Comparison of ENCODE assay signal across 8 mouse cellular contexts in the genomic region with DNA sequence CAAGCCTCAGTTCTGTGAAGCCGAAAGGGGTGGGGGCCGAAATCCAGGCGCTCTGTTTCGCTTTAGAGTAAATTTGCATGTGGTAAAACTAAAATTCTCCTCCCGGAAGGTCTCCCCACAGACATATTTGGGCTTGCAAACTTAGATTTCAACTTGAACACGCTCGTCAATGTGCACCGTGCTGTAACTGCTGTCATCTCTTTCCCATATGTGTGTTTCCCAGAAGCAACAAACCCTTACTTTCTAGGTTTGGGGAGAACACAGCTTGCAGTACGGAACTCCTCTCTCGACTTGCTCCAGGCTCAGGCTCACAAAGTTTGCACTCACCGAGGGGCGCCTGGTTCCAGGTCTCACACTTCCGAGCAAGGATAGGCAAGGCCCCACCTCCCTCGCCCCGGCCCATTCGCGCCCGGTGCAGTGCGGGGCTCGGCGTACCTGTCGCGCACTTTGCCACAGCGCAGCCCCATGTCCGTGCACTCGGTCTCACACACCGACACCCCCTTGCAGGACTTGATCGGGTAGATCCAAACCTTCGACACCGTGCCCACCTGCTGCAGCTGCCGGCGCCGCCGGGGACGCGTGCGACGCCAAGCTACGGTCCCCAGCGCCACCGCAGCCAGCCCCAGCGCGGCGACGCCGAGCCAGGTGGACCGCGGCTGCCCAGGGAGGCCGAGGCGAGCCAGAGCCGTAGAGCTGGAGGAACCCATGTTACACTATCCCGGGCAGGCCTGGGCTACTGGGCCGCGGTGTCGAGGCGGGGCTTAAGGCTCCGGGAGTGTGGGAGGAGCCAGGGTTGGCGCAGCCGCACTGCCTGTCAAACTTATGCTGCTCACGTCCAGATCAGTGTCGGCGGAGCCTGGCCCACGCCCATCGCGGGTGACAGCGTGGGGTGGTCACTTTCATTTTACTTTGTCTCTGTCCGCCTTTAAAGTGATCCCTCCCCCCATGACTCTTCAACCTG. TPM values are rescaled to one million over a fixed set of nuclear protein-coding genes. Genes with fewer than 3 reads are reported as not detected.
A peak's percentile ranks its signal among the peaks of the same experiment; 100 is the strongest.
DNase-seq lines count a peak whose midpoint lies in the region; ATAC-seq and TF ChIP-seq lines count a peak whose summit lies in the region.

No protein-coding gene starts in this region.

- WGBS in heart, embryonic 12.5 days: under 1% methylated on average over 67 of the region's 67 CpGs
- WGBS in kidney, embryonic 16.5 days: under 1% methylated on average over 67 of the region's 67 CpGs
- WGBS in liver, adult 2 months: under 1% methylated on average over 67 of the region's 67 CpGs

- peak overlapping the region; percentile 83 for H3K4me2 ChIP-seq in heart, embryonic 12.5 days
- H3K4me2 ChIP-seq in kidney, embryonic 16.5 days (replicated peaks; ENCODE audit: low read depth, low read length): peak overlapping the region; percentile 96

- no peak for TF ChIP-seq CTCF in liver, adult 2 months (IDR thresholded peaks at IDR 0.05; ENCODE audit: low read depth, low read length)

- peak; percentile 99 for ATAC-seq in heart, embryonic 12.5 days (ENCODE audit: insufficient number of reproducible peaks, low FRiP score)
- ATAC-seq in kidney, embryonic 16.5 days (ENCODE audit: low FRiP score, low TSS enrichment): peak; percentile 98
- ATAC-seq in monocyte, adult 5-6 weeks (replicated peaks; ENCODE audit: insufficient number of reproducible peaks, low FRiP score, low TSS enrichment, poor library complexity, severe bottlenecking): peak; percentile 96

- H3K4me1 ChIP-seq in erythroblast, embryonic 14.5 days (ENCODE audit: control insufficient read depth): peaks cover 65% of the 10 kb centered on the region
- peaks cover 24% of the 10 kb centered on the region for H3K4me1 ChIP-seq in heart, embryonic 12.5 days (replicated peaks)
- peaks cover 23% of the 10 kb centered on the region for H3K4me1 ChIP-seq in kidney, embryonic 16.5 days (ENCODE audit: insufficient read depth, low read length)
- H3K4me1 ChIP-seq in liver, adult 2 months (ENCODE audit: control insufficient read depth, insufficient read depth, low read length): peaks cover 23% of the 10 kb centered on the region

- H3K79me2 ChIP-seq in liver, adult 2 months (ENCODE audit: control insufficient read depth, insufficient read depth, low read length): peaks cover 39% of the 10 kb centered on the region

- DNase-seq in CD4-positive helper T cell, adult 2 months (ENCODE audit: low read depth, low spot score): peak; percentile 91
- peak; percentile 65 for DNase-seq in brain, embryonic 18.5 days (ENCODE audit: low read depth, low spot score)
- peak; percentile 93 for DNase-seq in liver, adult 2 months (ENCODE audit: extremely low read depth, low read depth, low spot score)
- DNase-seq in spleen, postnatal 36 days (ENCODE audit: low spot score in 2 of 2): peak; percentile 90

- peaks cover 11% of the 10 kb centered on the region for H3K36me3 ChIP-seq in erythroblast, embryonic 14.5 days (ENCODE audit: control insufficient read depth)
- H3K36me3 ChIP-seq in heart, embryonic 12.5 days: peaks cover 8% of the 10 kb centered on the region
- H3K36me3 ChIP-seq in kidney, embryonic 16.5 days (ENCODE audit: insufficient read depth, low read length): peaks cover under 1% of the 10 kb centered on the region; the same call in 1 of the 2 replicates
- H3K36me3 ChIP-seq in liver, adult 2 months (ENCODE audit: control insufficient read depth, insufficient read depth, low read length): peaks cover 6% of the 10 kb centered on the region

- peak overlapping the region; percentile 72 for H3K27ac ChIP-seq in heart, embryonic 12.5 days (ENCODE audit: poor library complexity, severe bottlenecking)
- H3K27ac ChIP-seq in kidney, embryonic 16.5 days (ENCODE audit: low read length): peak overlapping the region; percentile 90
- H3K27ac ChIP-seq in liver, adult 2 months (replicated peaks; ENCODE audit: insufficient read depth, low read depth, low read length): peak overlapping the region; percentile 89

- peak overlapping the region; percentile 94 for H3K9ac ChIP-seq in heart, embryonic 12.5 days
- H3K9ac ChIP-seq in kidney, embryonic 16.5 days (replicated peaks; ENCODE audit: low read length): peak overlapping the region; percentile 85
- peak overlapping the region; percentile 95 for H3K9ac ChIP-seq in liver, adult 2 months (ENCODE audit: low read depth, low read length)

- H3K27me3 ChIP-seq in erythroblast, embryonic 14.5 days (ENCODE audit: control insufficient read depth): no peaks in the 10 kb centered on the region
- H3K27me3 ChIP-seq in heart, embryonic 12.5 days (replicated peaks): peaks cover 16% of the 10 kb centered on the region
- 0 out of 2 replicates have a peak, but pooled peaks cover 3% of the 10 kb centered on the region for H3K27me3 ChIP-seq in kidney, embryonic 16.5 days (ENCODE audit: insufficient read depth, low read length)
- no peaks in the 10 kb centered on the region for H3K27me3 ChIP-seq in liver, adult 2 months (ENCODE audit: control insufficient read depth, insufficient read depth, low read length)

- peak overlapping the region; percentile 73 for H3K4me3 ChIP-seq in erythroblast, embryonic 14.5 days (replicated peaks)
- peak overlapping the region; percentile 85 for H3K4me3 ChIP-seq in heart, embryonic 12.5 days
- H3K4me3 ChIP-seq in kidney, embryonic 16.5 days (ENCODE audit: low read length): peak overlapping the region; percentile 75
- H3K4me3 ChIP-seq in liver, adult 2 months (ENCODE audit: insufficient read depth, low read depth, low read length): peak overlapping the region; percentile 88

- peak; percentile 99 for TF ChIP-seq POLR2A in liver, adult 2 months (IDR thresholded peaks at IDR 0.05; ENCODE audit: extremely low read depth, insufficient read depth, low read length)

- H3K9me3 ChIP-seq in erythroblast, embryonic 14.5 days (ENCODE audit: control insufficient read depth, low read length): no peaks in the 10 kb centered on the region
- no peaks in the 10 kb centered on the region for H3K9me3 ChIP-seq in heart, embryonic 12.5 days (replicated peaks)
- no peaks in the 10 kb centered on the region for H3K9me3 ChIP-seq in kidney, embryonic 16.5 days (ENCODE audit: low read length)

RNA-seq across cellular contexts. Expression of gene Marc2, which starts 0.9 kb away (rescaled TPM):
- 4.6 and 6.8 TPM in 2 replicates for polyA plus RNA-seq in erythroblast, embryonic 14.5 days (2012)
- 92.5 and 95.8 TPM in 2 replicates for polyA plus RNA-seq in heart, embryonic 12.5 days (2016; fragmentation: Nextera tagmentation; extraction: Ambion mirVana)
- 196 and 228 TPM in 2 replicates for polyA plus RNA-seq in kidney, embryonic 16.5 days (2015; fragmentation: Nextera tagmentation; extraction: Ambion mirVana)
- total RNA-seq in liver, adult 2 months (2014; rRNA removed): 563 and 653 TPM in 2 replicates
- 365 and 397 TPM in 2 replicates for polyA plus RNA-seq in liver, adult 2 months (2012; rRNA removed)
- 44.9 to 78.1 TPM (median 60.4 TPM) in 3 replicates for total RNA-seq in monocyte, adult 5-6 weeks (2017)

RNA-seq across cellular contexts. Expression of gene Marc1, which starts 34.3 kb away (rescaled TPM):
- polyA plus RNA-seq in erythroblast, embryonic 14.5 days (2012): not detected in 2 replicates
- polyA plus RNA-seq in heart, embryonic 12.5 days (2016; fragmentation: Nextera tagmentation; extraction: Ambion mirVana): 0.14 and 0.24 TPM in 2 replicates
- 0.26 and 0.37 TPM in 2 replicates for polyA plus RNA-seq in kidney, embryonic 16.5 days (2015; fragmentation: Nextera tagmentation; extraction: Ambion mirVana)
- 345 and 386 TPM in 2 replicates for total RNA-seq in liver, adult 2 months (2014; rRNA removed)
- 395 and 462 TPM in 2 replicates for polyA plus RNA-seq in liver, adult 2 months (2012; rRNA removed)
- not detected in 3 replicates for total RNA-seq in monocyte, adult 5-6 weeks (2017)

RNA-seq across cellular contexts. Expression of gene C130074G19Rik, which starts 37.6 kb away (rescaled TPM):
- 0.04 and 0.05 TPM in 2 replicates for polyA plus RNA-seq in erythroblast, embryonic 14.5 days (2012)
- 0.51 and 0.60 TPM in 2 replicates for polyA plus RNA-seq in heart, embryonic 12.5 days (2016; fragmentation: Nextera tagmentation; extraction: Ambion mirVana)
- 3.1 and 3.9 TPM in 2 replicates for polyA plus RNA-seq in kidney, embryonic 16.5 days (2015; fragmentation: Nextera tagmentation; extraction: Ambion mirVana)
- 84.6 and 88.6 TPM in 2 replicates for total RNA-seq in liver, adult 2 months (2014; rRNA removed)
- 56.3 and 68.3 TPM in 2 replicates for polyA plus RNA-seq in liver, adult 2 months (2012; rRNA removed)
- not detected in 3 replicates for total RNA-seq in monocyte, adult 5-6 weeks (2017)

Comparison
In these comparisons a context has a peak if more than half of its experiments do, and no peak if none do; other contexts are left out.
1. Peak in every context shown above with its lines: DNase-seq, ATAC-seq, H3K4me3 ChIP-seq and H3K27ac ChIP-seq.
2. RNA of gene Marc2, which starts 0.9 kb away (polyA plus RNA-seq): 365 to 397 TPM in liver, adult 2 months, 196 to 228 TPM in kidney, embryonic 16.5 days and 92.5 to 95.8 TPM in heart, embryonic 12.5 days; 4.6 to 6.8 TPM in erythroblast, embryonic 14.5 days; every median in the first group is over 10 times any median in the second.
3. RNA of gene Marc1, which starts 34.3 kb away (polyA plus RNA-seq): 395 to 462 TPM in liver, adult 2 months; 0.26 to 0.37 TPM in kidney, embryonic 16.5 days, 0.14 to 0.24 TPM in heart, embryonic 12.5 days and not detected in erythroblast, embryonic 14.5 days; every median in the first group is over 100 times any median in the second.
4. RNA of gene C130074G19Rik, which starts 37.6 kb away (polyA plus RNA-seq): 56.3 to 68.3 TPM in liver, adult 2 months; 3.1 to 3.9 TPM in kidney, embryonic 16.5 days, 0.51 to 0.60 TPM in heart, embryonic 12.5 days and 0.04 to 0.05 TPM in erythroblast, embryonic 14.5 days; every median in the first group is over 10 times any median in the second.